Mouse (Mus musculus) MEL-GATA-1-ER (cell line): ENCODE results near the gene Fxr2.

Source experiments
- DNase-seq: peaks from one replicate; pipeline ENCODE4 v3.0.0-alpha.2; 2012; ENCODE audit warnings: low read depth; ENCODE audit errors: extremely low read depth

Fxr2 gene

GRCm38 (mm10) chr11:69656617-69657461 is 24.0 kb downstream of the Fxr2 start:
- no peak for DNase-seq

- no peak for DNase-seq
These were observed 24.7 kb downstream of the Fxr2 start for GRCm38 (mm10) chr11:69657462-69657881.

DNA sequence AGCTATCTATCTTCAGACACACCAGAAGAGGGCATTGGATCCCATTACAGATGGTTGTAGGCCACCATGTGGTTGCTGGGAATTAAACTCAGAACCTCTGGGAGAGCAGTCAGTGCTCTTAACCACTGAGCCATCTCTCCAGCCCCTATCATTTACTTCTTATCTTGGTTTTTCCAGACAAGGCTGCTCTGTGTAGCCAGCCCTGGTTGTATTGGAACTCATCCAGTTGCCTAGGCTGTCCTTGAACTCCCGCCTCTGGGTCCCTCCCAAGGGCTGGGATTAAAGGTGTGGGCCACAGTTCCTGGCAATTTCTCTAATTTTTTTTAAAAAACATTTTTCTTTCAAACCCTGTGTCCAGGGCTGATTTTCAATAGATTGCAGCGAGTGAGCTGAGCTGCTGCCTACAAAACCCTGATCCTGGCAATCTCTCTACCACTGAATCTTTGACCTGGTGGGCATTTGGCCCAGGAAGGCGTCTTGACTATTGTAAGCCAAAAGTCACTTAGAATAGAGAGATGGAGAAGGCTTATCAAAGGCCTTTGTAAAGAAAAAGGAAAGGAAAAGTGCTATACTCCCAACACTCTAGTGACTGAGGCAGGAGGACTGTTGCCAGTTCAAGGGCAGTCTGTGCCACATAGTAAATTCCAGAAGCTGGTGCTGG is 28.6 kb downstream of the Fxr2 start:
- no peak for DNase-seq

GRCm38 (mm10) chr11:69662213-69662966 is 29.6 kb downstream of the Fxr2 start, which contains the start of gene Mpdu1:
Mpdu1 (minus strand) TSS chr11:69662642.
- DNase-seq: peak; percentile 91

DNA sequence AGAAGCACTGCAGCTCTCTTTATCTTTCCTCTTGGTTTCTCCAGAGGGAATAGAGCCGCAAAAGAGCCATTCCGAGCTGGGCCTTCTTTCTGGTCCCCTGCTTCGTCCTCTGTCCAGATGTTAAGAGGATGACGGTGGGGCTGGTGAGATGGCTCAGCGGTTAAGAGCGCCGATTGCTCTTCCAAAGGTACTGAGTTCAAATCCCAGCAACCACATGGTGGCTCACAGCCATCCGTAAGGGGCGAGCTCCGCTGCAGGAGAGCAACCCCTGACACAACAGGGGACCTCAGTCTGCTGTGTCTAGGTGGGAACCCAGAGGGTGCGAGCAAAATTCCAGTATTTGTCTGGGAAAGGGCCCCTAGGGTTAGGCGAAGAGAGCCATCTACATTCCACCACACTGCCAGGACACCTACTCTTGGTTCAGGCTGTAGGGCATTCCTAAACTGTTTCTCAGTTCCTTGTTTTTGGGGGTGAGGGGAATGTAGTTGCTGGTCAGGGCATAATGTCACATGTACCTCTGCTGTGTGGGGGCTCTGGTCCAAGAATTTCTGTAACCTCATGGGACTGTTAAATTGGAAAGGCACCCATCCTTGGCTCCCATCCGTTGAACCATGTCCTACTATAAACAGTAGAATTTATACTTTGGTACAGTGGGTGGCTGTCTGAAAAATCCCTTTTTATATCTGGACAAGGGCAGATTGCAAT is 30.3 kb downstream of the Fxr2 start:
- DNase-seq: no peak

DNA sequence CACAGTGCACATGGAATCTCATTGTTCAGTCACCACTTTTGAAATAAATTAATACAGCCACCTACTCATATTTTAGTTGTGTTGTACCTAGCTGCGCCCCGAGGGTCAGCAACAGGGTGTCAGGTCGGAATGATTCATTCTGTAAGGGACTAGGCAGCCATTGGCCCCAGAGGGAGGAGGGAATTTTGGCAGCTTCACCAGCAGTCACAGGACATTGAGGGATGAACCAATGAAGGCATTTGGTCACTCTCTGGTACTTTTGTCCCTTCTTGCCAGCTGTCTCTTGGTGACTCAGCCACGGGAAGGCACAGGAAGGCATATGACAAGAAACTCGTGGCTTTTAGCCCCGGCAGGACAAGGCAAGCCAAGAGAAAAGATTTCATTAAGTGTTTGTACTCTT is 31.0 kb downstream of the Fxr2 start:
- no peak for DNase-seq

- DNase-seq: no peak
These were observed 32.1 kb downstream of the Fxr2 start for GRCm38 (mm10) chr11:69664841-69665240.

GRCm38 (mm10) chr11:69665457-69665960 is 32.7 kb downstream of the Fxr2 start:
- DNase-seq: no peak

GRCm38 (mm10) chr11:69665961-69666664 is 33.3 kb downstream of the Fxr2 start, which contains the start of gene Cd68:
Cd68 (minus strand) TSS chr11:69666153.
- peak; percentile 94 for DNase-seq

DNA sequence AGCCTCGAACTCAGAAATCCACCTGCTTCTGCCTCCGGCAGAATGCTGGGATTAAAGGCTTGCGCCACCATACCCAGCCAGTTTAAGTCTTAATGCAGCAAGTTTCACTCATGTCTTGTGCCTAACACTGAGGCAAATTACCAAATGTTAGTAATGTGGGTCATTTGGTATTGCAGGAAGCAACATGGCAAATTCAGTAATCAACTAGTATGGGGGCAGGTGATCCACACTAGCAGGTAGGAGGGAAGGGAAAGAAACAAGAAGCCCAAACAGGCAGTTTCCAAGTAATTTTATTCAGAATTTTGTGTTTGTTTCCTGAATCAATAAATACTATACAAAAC is 33.8 kb downstream of the Fxr2 start:
- no peak for DNase-seq

DNA sequence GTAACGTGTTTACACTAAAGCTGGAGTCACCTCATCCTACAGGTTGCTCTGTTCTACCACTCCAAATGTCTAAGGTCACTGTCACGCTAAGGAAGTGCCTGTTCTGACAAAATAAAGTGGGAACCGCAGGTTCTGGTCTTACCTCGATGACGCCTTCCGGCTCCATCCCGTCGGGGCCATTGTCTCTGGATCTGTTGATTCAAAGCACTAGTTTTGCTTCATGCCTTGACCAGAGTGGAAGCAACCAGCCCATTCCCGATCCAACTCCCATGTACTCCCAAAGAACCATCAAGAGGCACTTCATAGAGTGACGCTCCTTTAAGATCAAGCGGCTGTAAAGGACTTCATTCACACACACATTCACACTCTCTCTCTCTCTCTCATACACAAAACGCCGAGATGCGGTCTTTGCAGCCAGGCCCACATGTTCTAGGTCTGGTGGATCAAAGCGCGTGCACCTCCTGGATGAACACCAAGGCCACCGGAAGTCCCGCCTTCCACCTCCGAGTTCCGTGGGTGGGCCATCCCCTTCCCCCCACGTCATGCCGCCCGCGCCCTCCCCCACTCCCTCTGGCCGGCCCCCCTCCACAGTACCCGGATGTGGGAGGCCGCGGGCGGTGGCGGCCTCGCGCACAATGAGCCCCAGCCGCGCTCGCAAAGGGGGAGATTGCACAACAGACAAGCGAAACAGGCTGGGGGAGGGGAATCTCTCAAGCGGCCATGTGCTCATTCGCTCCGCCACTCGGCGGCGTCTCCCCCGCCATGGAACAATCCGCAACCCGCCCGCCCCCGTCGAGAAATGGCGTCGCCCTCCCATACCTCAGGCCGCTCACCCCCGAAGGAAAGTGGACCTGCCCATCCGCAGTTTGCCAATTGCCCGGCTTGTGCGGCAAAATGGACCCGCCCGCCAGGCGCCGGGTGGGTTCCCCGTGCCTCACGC is 38.3 kb downstream of the Fxr2 start:
- DNase-seq: peak; percentile 72

- no peak for DNase-seq
These were observed 38.9 kb downstream of the Fxr2 start for GRCm38 (mm10) chr11:69671726-69672124.

DNA sequence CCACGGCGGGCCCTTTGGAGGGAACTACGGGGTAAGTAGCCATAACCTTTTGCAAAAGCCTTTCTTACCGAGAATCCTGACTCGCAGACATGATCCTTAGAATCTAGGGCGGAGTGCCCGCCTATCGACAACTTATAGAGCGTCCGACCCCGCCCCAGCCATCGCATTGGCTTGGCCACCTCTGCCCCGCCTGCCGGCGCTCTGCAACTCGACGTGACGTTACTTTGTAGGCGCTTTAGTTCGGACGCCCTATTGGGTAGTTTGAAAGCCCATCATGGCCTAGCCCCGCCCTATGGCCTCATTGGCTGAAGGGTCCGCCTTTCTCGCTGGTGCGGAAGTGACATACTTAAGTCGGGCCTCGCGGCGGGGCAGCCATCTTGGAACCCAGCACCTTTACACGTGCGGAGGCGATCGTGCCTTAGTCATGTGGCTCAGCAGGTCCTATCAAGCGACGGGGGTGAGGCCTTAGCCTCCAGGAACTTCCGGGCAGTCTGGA is 39.5 kb downstream of the Fxr2 start, which contains the start of gene Eif4a1:
Gene Eif4a1 (minus strand): TSS at position 213 of the 496 bp plus-strand sequence.
- peak; percentile 99 for DNase-seq

- no peak for DNase-seq
These were observed 46.4 kb downstream of the Fxr2 start for GRCm38 (mm10) chr11:69679144-69679543.

DNA sequence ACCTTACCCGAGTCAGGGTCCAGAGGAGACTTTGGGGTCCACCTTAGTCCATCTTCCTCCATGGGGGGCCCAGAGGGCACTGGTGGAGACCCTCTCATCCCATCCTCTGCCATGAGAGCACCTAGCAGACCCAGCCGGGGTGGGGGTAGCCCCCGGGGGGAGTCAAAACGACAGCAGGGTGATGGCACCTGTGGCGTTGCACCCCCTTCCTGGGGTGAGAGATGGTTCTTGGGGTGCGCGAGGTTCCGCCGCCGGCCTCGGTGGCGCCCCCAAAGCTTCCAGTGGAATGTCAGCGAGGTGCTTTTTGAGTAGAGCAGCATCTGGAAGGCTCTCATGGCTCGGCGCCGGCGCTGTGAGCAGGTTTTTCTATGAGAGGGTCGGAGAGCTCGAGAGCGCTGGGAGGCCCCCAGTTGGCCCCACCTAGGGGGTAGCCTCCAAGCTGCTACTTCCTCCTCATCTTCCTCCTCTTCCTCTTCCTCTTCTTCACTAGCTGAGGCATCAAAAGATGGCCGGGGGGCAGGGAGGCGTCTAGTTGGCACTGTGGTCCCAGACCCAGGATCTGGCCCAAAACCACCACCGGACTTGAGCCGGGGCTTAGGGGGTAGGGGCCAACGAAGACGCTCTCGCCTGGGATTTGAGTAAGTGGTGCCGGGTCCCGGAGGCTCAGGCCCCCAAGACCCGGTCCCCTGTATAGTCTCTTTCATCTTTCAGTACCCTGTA is 47.5 kb downstream of the Fxr2 start:
- DNase-seq: no peak

DNA sequence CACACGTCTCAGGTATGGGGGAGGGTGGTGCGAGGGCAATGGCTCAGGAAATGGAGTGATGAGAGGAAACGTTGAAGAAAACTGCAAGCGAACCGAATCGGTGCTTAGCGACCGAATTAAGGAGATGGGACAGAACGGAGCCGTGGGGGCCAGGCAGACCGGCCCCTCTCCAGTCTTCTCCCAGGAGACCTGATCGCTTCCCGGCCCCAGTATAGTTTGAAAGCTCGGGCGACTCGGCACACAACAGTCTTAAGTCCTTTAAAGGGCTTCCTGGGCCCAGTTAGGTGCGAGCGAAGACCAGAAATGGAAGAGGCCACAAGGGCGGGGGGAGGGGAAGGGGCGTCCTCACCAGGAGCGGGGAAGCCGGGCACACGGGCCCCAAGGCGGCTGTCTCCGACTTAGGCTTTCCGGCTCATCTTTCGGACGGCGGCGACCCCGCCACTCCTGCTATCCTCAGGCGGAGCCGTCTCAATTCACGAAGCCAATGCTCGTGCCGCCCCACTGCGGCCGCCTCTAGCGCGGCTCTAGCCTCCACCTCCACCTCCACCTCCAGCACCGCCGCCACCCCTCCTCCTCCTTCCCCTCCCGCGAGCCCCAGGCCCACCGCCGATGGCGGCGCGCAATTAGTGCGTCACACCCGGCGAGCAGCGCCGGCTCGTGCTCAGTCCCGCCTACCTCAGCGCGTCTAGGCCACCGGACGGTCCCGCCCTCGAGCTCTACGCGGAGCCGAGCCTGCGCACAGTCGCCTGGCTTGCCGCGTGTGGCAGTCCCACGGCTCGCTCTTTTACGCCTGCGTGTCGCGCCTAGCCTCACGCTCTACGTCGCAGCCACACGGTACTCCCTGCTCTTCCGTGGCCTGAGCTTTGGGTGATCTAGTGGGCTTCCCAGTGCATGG is 48.8 kb downstream of the Fxr2 start, which contains the start of gene Senp3:
Gene Senp3 (minus strand): TSS at position 771 of the 895 bp plus-strand sequence.
- DNase-seq: peak; percentile 82

DNA sequence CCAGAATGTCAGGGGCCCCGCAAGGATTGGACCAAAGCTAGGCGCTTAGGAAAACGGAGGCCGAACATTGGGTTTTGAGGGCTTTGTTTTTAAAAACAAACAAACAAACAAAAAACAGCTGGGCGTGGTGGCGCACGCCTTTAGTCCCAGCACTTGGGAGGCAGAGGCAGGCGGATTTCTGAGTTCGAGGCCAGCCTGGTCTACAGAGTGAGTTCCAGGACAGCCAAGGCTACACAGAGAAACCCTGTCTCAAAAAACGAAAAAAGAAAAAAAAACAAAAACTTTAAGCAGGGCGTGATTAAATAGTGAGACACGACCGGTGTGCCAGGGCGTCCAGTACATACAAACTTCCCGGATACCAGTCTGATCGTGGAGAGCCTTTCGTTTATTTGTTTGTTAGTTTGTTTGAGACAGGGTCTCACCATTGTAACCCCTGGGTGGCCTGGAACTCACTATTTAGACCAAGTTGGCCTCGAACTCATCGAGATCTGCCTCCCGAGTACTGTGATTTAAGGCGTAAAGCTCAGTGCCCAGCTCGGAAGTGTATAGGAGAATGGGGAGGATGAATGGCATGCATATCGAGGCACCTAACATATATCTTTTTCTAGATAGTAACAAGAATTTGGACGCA is 49.5 kb downstream of the Fxr2 start:
- no peak for DNase-seq
